Mouse (Mus musculus) erythroblast, embryonic 14.5 days (primary cell): Measurements from ENCODE around the gene Nab2.

Experiments used
- GATA1 ChIP-seq: IDR thresholded peaks from 2 replicates; pipeline ENCODE4 v1.6.1; 2012; ENCODE audit warnings: low read length, inconsistent platforms, mixed read lengths
- TAL1 ChIP-seq: IDR thresholded peaks from 3 replicates; pipeline ENCODE4 v1.6.1; 2012; ENCODE audit warnings: low read length, inconsistent platforms, mixed read lengths

DNA sequence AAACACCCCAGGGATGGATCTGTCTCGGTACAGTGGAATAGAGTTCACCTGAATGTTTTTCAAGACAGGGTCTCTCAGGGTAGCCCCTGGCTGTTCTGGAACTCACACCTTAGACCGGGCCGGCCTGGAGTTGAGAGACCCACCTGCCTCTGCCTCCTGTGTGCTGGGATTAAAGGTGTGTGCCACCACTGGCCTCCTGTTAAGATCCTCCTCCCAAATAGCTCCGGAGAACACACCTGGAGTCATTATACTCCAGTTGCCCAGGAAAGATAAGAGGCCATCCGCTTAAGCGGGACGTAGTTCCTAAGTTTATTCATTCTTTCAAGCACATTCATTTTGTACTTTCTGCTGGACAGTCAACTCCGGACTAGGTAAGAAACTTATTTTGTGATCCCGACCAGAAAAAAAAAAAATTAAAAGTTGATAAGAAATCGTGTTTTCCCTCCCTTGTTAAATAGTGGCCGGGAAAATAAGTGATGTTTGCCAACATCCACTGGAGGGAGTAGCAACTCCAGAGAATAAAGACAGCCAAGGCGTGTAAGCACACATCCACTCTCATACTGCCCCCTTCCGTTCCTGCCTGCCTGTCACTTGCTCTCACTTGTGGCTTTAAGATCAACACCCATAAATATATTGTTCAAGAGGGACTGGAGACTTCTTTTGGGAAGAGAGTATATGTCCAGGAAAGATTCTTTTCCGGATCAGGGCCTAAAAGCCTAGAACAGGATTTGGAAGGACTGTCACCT, 9.4 kb upstream of the Nab2 start:
- TF ChIP-seq GATA1 (no peak), TAL1 (no peak)
